15 mouse cellular contexts compared by ENCODE assay signal in the genomic region with DNA sequence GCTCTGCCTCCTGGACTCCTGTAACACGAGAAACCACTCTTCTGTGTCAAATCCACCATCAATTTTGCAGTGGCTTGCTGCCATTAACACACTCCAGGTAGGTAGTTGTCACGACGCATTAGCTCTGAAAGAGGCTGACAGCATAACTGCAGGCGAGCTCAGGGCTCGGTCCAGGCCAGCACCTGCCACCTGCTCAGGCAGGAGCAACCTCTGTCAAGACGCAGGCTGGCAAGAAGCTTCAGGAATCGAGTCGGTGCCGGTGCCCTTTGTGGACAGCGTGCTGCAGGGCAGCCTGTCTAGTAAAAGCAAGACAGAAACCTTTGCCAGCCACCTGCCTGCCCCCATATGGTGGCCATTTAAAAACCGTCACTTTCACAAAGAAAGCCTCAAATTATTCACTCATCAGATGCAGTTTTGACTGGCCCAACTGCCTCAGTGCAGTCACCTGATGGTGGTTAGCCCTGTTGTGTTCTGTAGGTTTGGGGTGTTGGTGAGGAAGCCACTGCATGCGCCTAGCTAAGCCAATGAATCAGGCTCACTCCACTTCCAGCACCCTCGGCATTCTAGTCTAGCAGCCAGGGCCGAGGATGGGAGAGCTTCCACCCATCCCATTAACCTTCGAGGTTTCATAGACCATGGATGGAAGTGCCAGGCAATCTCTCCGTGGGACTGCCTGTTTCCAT.
A peak's percentile ranks its signal among the peaks of the same experiment; 100 is the strongest.
DNase-seq lines count a peak whose midpoint lies in the region; ATAC-seq lines count a peak whose summit lies in the region.
"Had no signal": no experiment of that assay in that cellular context is flagged by ENCODE, and none has a peak within 500 bp of the region (broad histone marks: within the 10 kb centered on the region; RNA-seq: fewer than 3 reads in every experiment).

No protein-coding gene starts in this region.

- H3K36me3 ChIP-seq in hindbrain, embryonic 15.5 days, result no peaks in the 10 kb centered on the region
- H3K36me3 ChIP-seq in hindbrain, embryonic 13.5 days, result no peaks in the 10 kb centered on the region
- H3K36me3 ChIP-seq: limb, embryonic 13.5 days had no signal

- no peaks in the 10 kb centered on the region for H3K9me3 ChIP-seq in hindbrain, embryonic 15.5 days
- H3K9me3 ChIP-seq in hindbrain, embryonic 13.5 days, result no peaks in the 10 kb centered on the region
- H3K9me3 ChIP-seq: limb, embryonic 13.5 days had no signal

- H3K27ac ChIP-seq in hindbrain, embryonic 15.5 days (replicated peaks), result no peak overlapping the region
- H3K27ac ChIP-seq in hindbrain, embryonic 13.5 days, result no peak overlapping the region
- H3K27ac ChIP-seq: limb, embryonic 13.5 days had no signal

- peak; percentile 72; the same call in 1 of the 2 replicates for ATAC-seq in hindbrain, embryonic 15.5 days (ENCODE audit: low FRiP score, low read depth)
- ATAC-seq in hindbrain, embryonic 13.5 days (ENCODE audit: low FRiP score), result no peak
- ATAC-seq: activated CD4-positive, CD25-positive, alpha-beta regulatory T cell, adult 4 months; CD4-positive, CD25-positive, alpha-beta regulatory T cell, adult 4 months had no signal

- H3K4me2 ChIP-seq in hindbrain, embryonic 15.5 days, result no peak overlapping the region
- H3K4me2 ChIP-seq in hindbrain, embryonic 13.5 days, result no peak overlapping the region
- H3K4me2 ChIP-seq: heart, embryonic 11.5 days; limb, embryonic 13.5 days had no signal

- H3K9ac ChIP-seq in hindbrain, embryonic 15.5 days, result no peak overlapping the region
- H3K9ac ChIP-seq in hindbrain, embryonic 13.5 days, result no peak overlapping the region
- H3K9ac ChIP-seq: limb, embryonic 13.5 days had no signal

- no peaks in the 10 kb centered on the region for H3K4me1 ChIP-seq in hindbrain, embryonic 15.5 days (replicated peaks)
- H3K4me1 ChIP-seq in hindbrain, embryonic 13.5 days (replicated peaks), result no peaks in the 10 kb centered on the region
- H3K4me1 ChIP-seq: limb, embryonic 13.5 days had no signal

- WGBS in hindbrain, embryonic 15.5 days, result 77% methylated on average over 16 of the region's 16 CpGs
- WGBS in hindbrain, embryonic 13.5 days, result 81% methylated on average over 16 of the region's 16 CpGs

- H3K27me3 ChIP-seq in hindbrain, embryonic 15.5 days, result no peaks in the 10 kb centered on the region
- H3K27me3 ChIP-seq in hindbrain, embryonic 13.5 days, result no peaks in the 10 kb centered on the region
- H3K27me3 ChIP-seq: limb, embryonic 13.5 days had no signal

- no peak overlapping the region for H3K4me3 ChIP-seq in hindbrain, embryonic 15.5 days
- H3K4me3 ChIP-seq in hindbrain, embryonic 13.5 days, result no peak overlapping the region
- H3K4me3 ChIP-seq: limb, embryonic 13.5 days had no signal

- DNase-seq in brain, adult 2 months (ENCODE audit: low read depth, low spot score), result peak; percentile 40
- peak; percentile 12 for DNase-seq in cerebellum, adult 11 months
- peak; percentile 49 to 57 for DNase-seq in cerebellum, postnatal 36 days
- no peak for DNase-seq in lung, postnatal 10 days
- DNase-seq in lung, postnatal 4 days, result no peak
- DNase-seq: heart, postnatal 36 days; kidney, adult 11 months; kidney, postnatal 25 days; right cerebral cortex, postnatal 14 days had no signal

Comparison
In these comparisons a context has a peak if more than half of its experiments do, and no peak if none do; other contexts are left out.
1. DNase-seq: peak in brain, adult 2 months (single experiment), cerebellum, adult 11 months (single experiment) and cerebellum, postnatal 36 days (2 of 2); none in lung, postnatal 10 days (single experiment) and lung, postnatal 4 days (0 of 2).